Mouse (Mus musculus): ENCODE results near the gene Cpa2.

The Cpa2 gene

DNA sequence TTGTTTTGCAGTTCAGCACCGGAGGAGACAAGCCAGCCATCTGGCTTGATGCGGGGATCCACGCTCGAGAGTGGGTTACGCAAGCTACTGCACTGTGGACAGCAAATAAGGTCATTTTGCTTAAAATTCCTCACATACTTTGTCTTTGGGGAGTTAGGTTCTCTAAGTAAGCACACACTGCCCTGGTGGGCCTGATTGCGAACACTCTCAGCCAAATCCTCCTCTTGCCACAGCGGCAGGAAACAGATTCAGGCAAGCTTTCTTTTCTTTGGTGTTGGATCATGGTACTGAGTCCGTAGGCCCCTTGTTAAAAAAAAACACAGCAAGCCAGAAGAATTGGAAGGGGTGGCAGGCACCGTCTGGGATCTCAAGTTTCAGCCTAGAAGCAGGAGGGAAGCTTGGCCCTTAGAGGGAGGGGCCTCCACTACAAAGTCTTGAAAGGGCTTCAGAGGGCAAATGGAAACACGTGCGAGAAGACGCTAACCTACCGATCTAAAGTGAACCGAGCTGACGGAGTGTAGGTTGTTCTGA lies 7.9 kb downstream of the Cpa2 start:
- no peak for DNase-seq

DNA sequence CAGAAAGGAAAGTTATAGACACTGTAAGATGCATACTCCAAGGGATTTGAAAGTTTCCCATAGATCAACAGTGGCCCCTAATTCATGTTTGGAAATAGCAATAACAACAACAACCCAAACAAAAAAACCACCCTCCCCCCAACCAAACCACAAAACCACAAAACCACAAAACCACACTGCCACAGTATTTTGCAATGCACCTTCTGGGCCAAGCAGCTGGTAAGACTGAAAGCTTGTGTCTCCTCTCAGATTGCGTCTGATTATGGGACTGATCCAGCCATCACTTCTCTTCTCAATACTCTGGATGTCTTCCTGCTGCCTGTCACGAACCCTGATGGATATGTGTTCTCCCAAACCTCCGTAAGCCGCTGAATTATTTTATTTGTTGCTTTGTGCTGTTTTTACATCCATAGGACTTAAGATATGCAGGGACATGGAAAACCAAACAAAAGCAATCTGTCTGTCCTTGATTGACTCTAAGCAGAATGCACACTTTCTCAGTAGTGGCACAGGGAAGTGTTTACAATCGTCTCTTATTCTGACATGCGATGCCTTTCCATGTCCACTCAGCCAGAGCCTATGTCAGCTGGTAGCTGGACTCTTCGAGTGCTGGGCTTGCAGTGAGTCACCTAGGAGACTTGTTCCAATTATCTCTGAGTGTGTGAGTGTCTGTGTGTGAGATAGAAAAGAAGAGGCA lies 9.3 kb downstream of the Cpa2 start:
- no peak for DNase-seq

DNA sequence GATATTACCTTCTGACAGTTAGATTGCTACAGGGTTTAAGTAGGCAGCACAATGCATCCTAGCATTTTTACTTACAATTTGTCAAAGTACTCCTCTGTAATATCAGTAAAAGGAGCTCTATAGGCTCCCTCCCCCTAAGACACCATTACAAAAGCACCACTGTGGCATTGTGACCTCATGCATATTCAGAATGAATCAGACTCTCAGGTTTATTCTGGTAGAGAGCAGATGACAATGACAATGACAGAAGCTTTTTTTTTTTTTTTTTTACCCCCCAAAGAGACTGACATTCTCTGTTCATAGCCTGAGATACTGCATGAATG lies 9.8 kb downstream of the Cpa2 start:
- no peak for DNase-seq

DNA sequence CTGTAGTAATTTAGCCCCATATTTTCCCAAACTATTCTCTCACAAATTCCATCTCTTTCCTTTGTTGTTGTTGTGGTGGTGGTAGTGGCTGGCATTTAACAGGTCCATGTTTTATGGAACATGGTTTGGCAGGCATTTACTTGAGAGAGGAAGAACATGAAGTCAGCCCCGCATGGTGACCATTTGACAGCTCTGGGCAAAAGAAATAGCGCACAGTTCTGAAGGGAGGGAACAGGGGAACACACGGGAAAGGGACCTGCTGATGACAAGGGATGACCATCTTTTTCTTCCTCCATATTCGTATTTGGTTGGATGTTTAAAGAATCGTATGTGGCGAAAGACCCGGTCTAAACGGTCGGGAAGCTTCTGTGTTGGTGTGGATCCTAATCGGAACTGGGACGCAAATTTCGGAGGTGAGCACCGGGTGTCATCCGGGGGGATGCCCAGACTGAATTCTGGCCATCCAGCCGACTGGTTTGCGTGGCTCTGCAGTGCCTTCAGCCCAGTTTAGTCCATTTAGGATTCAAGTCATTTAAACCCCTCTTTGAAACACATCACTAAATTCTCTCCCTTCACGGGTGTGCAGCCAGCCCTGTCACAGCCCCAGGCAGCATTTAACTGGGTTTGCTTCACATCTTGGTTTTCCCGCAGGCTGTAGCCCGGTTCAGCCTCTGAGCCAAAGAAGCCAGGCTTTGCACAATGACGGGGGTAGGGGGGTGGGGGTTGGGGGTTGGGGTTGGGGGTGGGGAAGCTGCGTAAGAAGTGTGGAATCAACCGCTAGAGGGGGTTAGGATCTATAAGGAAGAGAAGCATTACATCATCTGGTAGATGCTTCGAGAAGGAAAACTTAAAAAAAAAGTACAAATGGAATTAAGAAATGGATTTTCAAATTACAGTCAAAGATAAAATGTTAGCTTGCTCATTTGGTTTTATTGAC lies 10.5 kb downstream of the Cpa2 start:
- DNase-seq: peak; percentile 32 to 44

DNA sequence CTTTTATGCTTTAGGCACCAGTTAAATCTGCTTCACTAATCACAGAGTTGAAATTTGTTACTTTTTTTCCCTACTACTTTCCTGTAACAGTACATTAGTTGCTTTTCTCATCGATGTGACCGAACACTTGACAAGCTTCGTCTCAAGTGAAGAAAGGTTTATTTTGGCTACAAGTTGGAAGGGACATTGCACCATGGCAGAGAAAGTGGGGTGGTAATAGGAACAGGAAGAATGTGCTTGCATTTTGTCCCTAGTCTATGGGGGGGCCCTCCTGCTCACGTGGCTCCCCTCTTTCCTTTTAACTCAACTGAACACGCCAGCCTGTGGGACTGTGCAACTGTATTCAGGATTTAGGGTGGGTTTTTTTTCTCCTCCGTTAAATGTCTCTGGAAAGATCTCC lies 11.2 kb downstream of the Cpa2 start:
- DNase-seq: no peak

DNA sequence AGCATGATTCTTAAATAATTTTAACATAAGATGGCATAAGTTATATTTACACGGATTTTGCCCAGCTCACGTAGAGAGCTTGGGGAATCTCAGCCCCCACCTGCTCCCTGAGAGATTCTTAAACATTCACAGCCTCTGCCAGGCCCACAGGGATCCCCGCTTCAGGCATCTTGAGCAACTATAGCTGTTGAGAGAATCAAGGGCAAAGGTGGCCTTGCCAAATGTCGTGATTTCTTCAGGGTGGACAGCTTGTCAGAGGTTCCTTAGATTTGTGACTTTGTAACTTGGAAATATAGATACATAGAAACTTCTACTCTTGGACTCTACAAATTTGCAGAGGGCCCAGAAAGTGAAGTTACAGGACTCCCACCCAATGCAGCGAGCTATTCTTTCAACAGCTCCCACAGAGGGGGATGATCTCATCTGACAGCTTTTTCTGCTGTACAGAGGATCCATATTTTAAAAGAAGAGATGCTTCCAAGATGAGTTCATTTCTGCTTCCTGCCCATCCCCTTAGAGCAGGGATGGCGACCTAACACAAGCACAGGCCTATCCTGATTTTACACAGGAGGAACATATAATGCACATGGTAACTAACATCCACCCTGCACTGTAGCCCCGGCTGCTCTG lies 12.1 kb downstream of the Cpa2 start:
- no peak for DNase-seq

DNA sequence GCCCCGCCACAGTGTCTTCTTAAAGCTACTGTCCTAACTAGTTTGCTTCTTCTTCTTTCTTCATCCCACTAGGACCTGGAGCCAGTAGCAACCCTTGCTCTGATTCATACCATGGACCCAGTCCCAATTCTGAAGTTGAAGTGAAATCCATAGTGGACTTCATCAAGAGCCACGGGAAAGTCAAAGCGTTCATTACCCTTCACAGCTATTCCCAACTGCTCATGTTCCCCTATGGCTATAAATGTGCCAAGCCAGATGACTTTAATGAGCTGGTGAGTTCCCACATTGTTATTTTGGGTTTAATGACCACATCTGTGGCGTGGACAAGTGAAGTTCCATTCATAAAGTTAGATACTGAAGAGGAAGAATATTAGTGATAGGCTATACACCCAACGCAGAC lies 12.7 kb downstream of the Cpa2 start:
- DNase-seq: no peak

DNA sequence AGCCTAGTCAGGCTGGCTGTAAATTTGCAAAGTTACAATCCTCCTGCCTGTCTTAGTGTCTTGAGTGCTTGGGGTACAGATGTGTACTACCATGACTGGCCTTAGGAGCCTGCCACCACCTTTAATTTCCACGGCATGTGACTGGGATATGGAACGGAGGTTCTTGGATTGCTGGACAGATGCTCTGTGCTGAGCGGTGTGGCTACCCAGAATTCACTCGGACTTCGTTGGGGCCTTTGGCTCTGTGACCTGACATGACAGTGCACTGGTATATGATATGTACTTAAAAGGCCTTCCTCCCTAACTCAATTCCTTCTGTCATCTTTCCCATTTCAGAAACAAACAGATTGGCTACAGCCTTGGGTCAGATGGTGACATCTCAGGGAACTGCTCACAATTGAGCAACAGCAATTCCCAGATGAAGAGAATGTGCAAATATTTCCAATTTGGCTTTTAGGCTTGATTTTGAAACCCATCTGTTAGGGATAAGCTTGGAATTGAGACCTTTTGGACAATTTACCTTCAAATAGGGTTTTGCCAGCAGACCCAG lies 13.3 kb downstream of the Cpa2 start:
- DNase-seq: no peak

DNA sequence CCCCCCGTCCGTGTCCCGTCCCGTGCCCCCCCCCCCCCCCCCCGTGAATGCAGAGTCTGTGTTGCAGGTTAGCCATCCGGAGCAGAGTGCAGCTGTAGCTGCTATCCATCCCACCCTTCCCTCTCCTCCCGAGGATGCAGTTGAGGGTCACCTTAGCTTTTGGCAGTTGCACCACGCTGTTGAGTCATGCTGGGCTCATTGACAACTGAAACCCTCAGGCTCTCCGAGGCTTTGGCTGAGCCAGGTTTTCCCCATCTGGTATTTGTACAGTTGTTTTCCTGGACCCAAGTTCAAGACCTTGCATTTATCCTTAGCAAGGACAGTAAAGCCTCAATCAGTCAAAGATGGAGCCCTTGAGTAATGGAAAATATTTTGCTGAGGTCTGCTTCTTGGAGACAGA lies 14.7 kb downstream of the Cpa2 start:
- no peak for DNase-seq

DNA sequence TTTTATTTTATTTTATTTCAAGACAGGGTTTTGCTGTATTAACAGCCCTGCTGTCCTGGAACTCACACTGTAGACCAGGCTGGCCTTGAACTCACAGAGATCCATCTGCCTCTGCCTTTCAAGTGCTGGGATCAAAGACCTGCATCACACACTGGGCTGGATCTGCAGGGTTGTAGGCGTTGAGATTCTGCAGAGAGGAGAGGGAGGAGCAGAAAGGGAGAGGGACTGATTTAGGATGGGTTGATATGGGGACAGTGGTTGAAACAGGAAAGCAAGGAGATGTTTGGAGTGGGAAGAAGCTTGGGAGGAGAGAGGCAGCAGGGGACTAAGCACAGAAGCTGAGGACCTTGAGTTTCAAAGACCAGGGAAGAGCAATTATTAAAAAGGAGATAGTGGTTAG lies 18.3 kb downstream of the Cpa2 start:
- DNase-seq: no peak

DNA sequence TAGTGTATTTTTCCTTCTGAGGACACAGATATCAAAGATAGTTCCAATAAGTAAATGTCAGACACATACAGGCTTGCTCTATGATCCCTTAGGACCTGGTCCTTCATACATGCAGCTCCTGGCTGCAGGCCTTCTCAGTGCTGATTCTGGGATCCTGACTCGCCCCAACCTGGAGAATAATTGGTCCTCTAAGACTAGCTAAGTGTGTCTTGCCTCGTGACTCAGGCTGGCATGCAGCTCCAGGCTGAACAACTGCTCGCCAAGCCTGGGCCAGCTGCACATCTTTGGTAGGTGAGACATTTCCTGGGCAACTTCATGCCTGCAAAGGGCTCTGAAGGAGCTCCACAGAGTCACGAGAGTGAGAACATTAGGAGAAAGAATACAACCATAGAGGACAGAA lies 20.8 kb downstream of the Cpa2 start:
- DNase-seq: no peak

DNA sequence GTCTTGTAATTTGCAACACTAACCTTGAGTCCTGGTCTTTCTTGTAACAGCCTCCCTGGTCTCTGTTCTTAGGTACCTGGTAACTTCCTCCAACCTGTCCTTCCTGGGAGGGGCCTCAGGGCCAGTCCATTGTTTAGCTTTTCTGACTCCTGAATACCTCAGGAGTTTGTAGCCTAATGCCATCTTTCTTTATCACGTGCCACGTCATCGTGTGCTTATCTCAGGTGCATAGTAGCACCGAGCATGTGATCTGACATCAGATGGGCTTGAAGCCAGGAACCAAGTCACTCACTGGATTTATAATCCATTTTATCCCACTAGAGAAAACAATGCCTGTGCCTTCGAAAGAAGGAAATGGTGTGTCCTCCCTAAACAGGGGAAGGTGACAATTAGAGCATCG lies 22.2 kb downstream of the Cpa2 start:
- DNase-seq: no peak

DNA sequence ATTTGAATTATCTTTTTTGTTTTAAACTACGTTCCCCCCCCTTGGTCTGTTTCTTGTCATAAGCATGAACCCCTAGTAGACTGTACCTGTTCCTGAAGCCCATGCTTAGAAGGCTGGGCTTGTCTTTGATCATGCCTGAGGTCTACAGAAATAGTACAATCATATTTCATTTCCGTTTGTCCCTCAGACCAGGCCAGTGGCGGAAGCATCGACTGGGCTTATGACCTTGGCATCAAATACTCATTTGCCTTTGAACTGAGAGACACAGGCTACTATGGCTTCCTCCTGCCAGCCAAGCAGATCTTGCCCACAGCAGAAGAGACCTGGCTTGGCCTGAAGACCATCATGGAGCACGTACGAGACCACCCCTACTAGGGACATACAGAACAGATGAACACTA lies 22.7 kb downstream of the Cpa2 start:
- DNase-seq: no peak

DNA sequence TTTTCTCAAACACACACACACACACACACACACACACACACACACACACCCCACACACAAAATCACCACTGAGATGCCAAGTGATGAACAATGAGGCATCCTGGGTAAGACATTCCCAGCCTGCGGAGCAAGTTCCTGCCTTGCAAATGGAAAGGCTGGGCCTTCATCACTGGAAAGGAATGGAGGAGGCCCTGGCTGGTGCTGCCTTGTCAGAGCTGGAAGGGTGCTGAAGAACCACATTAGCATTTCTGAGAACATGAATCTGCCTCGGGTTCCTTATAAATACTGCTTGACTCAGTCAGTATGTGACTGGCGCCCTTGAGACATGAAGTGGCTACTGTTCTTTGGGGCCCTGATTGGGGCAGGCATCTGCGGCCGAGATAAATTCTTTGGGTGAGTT lies 26.7 kb downstream of the Cpa2 start, which contains the start of gene Cpa4:
Cpa4 (plus strand) TSS at position 301 of the 400 bp plus-strand sequence.
- no peak for DNase-seq

DNA sequence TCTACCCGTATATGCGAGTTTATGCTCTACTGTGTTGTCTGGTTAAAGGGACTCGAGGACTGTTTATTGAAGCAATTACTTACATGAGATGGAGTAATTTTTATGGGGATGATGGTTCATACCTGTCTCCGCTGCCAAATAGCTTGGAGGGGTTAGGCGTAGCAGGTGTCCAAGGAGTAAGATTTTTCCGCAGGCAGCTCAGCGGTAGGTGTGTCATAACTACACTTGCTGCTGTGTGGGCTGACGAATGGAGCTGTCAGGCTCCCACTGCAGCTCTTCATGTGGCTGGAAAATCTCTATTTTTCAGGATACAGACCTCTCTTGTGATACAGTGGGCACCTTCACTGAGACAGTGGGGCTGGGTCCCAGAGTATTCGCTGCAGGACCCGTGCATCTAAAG lies 27.9 kb downstream of the Cpa2 start:
- DNase-seq: no peak

DNA sequence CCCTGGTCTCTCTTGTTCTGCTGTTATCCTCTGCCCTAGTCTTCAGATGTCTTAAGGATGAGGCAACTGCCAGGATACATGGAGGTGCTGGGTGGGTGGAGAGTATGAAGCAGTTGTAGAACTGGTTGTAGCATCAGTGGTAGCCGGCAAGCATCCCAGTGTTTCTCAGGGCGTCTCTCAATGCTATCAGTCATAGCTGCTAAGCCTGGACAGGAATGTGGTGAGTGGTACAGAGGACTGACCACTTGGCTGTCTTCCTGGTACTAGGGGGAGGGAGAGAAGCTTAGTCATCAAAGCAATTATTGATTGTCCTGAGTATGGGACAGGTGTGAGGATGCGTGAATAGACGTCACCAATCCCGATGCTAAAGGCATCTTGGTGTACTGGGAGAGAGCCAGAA lies 28.6 kb downstream of the Cpa2 start:
- no peak for DNase-seq

DNA sequence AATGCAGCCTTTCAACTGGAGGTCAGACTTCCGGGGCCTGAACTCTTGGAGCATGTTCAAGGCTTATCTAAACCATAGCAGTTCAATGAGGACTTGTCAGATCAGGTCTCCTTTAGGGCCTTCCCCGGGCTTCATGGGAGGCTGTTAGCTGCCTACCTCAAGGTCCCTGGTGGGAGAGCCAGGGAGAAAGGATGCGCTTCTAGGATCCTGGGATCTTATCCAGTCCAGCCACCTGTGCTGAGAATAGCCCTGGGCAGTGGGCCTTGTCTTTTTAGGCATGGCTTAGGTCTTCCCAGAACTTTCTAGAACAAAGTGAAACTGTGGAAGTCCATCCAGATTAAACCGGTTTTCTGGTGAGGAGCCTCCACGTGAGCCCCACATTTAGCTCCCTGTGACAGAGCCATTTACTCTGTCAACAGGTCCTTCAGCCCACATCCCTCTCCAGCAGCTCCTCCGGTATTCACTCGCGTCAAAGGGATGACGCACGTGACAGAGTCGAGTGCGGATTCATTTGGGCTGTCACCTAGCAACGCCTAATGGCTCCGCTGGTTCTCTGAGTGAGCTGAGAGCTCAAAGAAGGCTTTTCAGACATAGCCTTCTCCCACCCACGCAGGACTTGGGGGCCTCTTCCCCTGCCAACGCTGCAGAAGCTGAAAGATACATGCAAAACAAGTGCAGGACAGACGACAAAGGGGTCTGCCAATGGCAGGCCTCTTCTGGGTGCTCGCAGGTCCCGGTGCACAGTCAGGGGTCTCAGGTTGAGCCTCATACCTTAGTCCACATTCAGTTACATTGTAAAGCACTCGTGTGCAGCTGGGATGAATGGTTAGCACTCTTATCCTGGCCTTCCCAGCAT lies 31.3 kb downstream of the Cpa2 start:
- DNase-seq: no peak

DNA sequence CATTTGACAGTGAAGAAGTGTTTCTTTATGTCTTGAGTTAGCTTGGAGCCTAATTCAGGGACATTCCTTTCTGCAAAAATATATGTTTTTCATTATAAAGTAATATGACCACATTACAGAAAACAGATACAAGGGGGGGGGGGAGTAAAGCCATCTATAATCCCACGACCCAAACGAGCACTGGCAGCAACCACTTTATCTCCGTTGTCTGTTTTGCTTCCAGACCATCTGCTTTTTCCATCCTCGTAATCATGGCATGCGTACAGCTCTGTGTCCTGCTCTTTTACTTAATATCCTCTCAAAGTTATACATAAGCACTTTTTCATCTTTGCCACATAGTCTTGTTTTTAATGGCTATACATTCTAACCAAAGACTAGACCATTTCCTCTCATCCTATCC lies 32.0 kb downstream of the Cpa2 start:
- no peak for DNase-seq

DNA sequence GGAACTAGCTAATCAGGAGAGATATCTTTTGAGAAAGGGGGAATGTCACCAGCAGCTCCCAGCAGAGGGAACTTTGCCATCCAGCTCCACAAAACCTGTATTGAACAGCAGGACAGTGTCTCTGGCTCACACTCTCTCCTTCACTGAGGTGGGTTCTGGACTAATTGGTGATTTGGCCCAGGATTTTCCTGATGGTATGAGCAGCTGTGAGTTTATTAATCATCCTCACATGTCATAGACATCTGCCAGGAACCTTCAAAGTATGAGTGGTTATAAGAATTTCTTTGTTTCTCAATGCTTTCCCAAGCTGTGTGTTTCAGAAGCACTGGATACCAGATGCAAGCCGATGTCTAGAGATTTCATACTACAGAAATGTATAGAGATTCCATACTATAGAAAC lies 33.6 kb downstream of the Cpa2 start:
- DNase-seq: no peak

DNA sequence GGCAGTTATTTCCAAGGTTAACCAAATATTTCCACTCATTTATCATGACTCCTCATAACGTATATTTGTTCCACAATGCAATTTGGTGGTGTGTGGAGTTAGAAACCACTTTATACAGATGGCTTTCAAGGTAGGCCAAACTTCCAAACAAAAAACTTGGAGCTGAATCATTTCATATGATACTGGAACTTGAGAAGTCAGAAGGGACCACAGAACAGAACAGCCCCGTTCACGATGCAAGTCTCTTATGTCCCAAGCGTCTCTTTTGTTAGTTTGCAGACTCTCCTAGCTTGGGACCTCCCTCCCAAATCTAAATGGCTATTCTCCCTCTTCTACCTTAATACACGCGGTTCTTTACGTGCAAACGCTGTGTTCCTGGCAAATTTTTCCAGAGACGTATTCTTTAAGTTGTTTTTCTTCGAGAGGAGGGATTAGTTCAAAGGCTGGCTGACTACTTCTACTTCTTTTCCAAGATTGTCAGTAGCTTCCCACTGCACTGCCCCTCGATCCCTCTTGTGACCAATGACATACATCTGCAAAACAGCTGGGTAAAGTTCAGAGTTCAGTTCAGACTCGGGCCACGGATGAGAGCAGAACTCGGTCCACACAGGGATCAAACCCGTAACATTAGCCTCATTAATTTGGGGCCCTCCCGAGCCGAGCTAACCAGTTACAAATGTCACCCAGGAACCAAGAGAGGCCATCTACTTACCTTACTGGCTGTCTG lies 35.3 kb downstream of the Cpa2 start:
- DNase-seq: no peak

DNA sequence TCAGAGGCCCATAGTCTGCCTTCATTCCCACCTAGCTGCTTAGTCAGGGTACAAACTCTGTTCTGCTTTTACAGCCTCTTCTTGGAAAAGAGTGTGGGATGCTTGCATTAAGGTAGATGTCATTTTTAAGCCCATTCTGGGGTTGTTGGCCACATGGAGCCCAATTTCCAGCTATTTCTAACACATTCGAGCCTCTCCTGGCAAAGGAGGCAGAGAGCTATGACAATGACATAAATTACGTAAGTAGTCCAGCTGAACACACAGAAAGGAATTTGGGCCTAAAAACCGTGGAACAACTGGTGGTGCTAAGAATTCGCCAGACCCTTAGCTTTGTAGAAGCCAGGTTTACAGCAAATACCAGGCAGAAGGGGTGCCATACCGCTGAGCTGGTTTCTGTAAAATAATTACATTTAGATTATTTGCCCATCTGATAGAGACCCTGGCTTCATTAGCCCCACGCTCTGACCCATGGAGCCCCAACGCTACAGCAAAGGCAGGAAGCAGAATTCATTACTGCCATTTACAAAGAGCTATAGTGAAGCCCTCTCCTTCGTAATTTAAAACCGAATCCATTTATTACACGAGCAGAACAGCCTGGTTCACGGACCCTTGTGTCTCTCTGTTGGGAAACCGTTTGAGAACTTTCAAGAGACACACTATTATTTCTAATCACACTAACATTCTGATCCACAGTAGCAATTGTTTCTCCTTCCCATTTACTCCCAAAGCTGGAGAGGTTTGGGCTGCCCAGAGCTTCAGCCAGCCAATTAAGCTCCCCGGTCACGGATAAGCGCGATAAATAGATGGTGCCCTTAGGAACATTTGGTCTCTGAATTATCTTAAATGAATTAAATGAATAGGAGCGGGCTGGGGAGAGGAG lies 38.8 kb downstream of the Cpa2 start:
- no peak for DNase-seq
